Mouse (Mus musculus): Measurements from ENCODE around the gene Dhx58. TPM values are rescaled to one million over a fixed set of nuclear protein-coding genes. Genes with fewer than 3 reads are reported as not detected.

Dhx58 gene
- polyA plus RNA-seq, 1 experiment from 2014 or later, result 3.8 TPM

Other genes with a start within 250 kb of the Dhx58 start
- 14.1 and 15.4 TPM in 2 replicates for gene Klhl11, start 231.5 kb downstream of the Dhx58 start, polyA plus RNA-seq (2016; fragmentation: Nextera tagmentation; extraction: Ambion mirVana)
- gene Acly, start 176.3 kb downstream of the Dhx58 start, polyA plus RNA-seq (2016; fragmentation: Nextera tagmentation; extraction: Ambion mirVana), result 186 and 196 TPM in 2 replicates
- gene Ttc25, start 158.7 kb downstream of the Dhx58 start, polyA plus RNA-seq (2016; fragmentation: Nextera tagmentation; extraction: Ambion mirVana), result 1.2 and 1.4 TPM in 2 replicates
- 32.3 and 34.5 TPM in 2 replicates for gene Cnp, start 129.4 kb downstream of the Dhx58 start, polyA plus RNA-seq (2016; fragmentation: Nextera tagmentation; extraction: Ambion mirVana)
- gene Nkiras2, start 85.0 kb downstream of the Dhx58 start, polyA plus RNA-seq (2016; fragmentation: Nextera tagmentation; extraction: Ambion mirVana), result 79.9 and 80.4 TPM in 2 replicates
- 282 and 288 TPM in 2 replicates for gene Dnajc7, start 84.1 kb downstream of the Dhx58 start, polyA plus RNA-seq (2016; fragmentation: Nextera tagmentation; extraction: Ambion mirVana)
- 0.70 and 0.74 TPM in 2 replicates for gene Zfp385c, start 11.8 kb downstream of the Dhx58 start, polyA plus RNA-seq (2016; fragmentation: Nextera tagmentation; extraction: Ambion mirVana)
- gene Kat2a, start 8.2 kb upstream of the Dhx58 start, polyA plus RNA-seq (2016; fragmentation: Nextera tagmentation; extraction: Ambion mirVana), result 64.0 and 65.8 TPM in 2 replicates
- gene Hspb9, start 9.6 kb upstream of the Dhx58 start, polyA plus RNA-seq (2016; fragmentation: Nextera tagmentation; extraction: Ambion mirVana), result 0.47 TPM in 1 of 2 replicates, not detected in the other
- 14.3 and 24.3 TPM in 2 replicates for gene Rab5c, start 33.9 kb upstream of the Dhx58 start, polyA plus RNA-seq (2016; fragmentation: Nextera tagmentation; extraction: Ambion mirVana)
- not detected in 2 replicates for gene Kcnh4, start 55.7 kb upstream of the Dhx58 start, polyA plus RNA-seq (2016; fragmentation: Nextera tagmentation; extraction: Ambion mirVana)
- gene Hcrt, start 58.7 kb upstream of the Dhx58 start, polyA plus RNA-seq (2016; fragmentation: Nextera tagmentation; extraction: Ambion mirVana), result not detected in 2 replicates
- gene Ghdc, start 66.7 kb upstream of the Dhx58 start, polyA plus RNA-seq (2016; fragmentation: Nextera tagmentation; extraction: Ambion mirVana), result 5.4 and 6.8 TPM in 2 replicates
- gene Stat5b, start 146.5 kb upstream of the Dhx58 start, polyA plus RNA-seq (2016; fragmentation: Nextera tagmentation; extraction: Ambion mirVana), result 20.4 and 20.6 TPM in 2 replicates
- 4.0 and 5.5 TPM in 2 replicates for gene Stat5a, start 155.1 kb upstream of the Dhx58 start, polyA plus RNA-seq (2016; fragmentation: Nextera tagmentation; extraction: Ambion mirVana)
- 40.5 and 40.8 TPM in 2 replicates for gene Stat3, start 235.3 kb upstream of the Dhx58 start, polyA plus RNA-seq (2016; fragmentation: Nextera tagmentation; extraction: Ambion mirVana)

Measured in limb, embryonic 12.5 days (tissue).